Mouse (Mus musculus) kidney, adult 10 weeks (tissue): Measurements from ENCODE around the gene Efna4. TPM values are rescaled to one million over a fixed set of nuclear protein-coding genes. Genes with fewer than 3 reads are reported as not detected.

Experiments used
- polyA plus RNA-seq: library from polyadenylated mRNA; stranded (reverse); fragments of 350-450 nt; fragmentation: Illumina TruSeq; extraction: RNeasy Lipid Tissue Mini Kit (QIAGEN cat#74804); gene quantifications from one replicate; pipeline ENCODE4 v1.2.3, GENCODE M21; 2014; ENCODE audit warnings: low read depth, low replicate concordance

The Efna4 gene
- polyA plus RNA-seq: not detected

GRCm38 (mm10) chr3:89337721-89338578 is at the start of gene Efna4:
Gene Efna4, minus strand, starts transcription at chr3:89338028.

GRCm38 (mm10) chr3:89365153-89365485 is 27.3 kb upstream of the Efna4 start, which contains the start of gene Dcst1:
Gene Dcst1, minus strand, starts transcription at chr3:89365253.

GRCm38 (mm10) chr3:89361675-89362074 is 23.8 kb upstream of the Efna4 start, which contains the start of gene Dcst2:
Gene Dcst2, plus strand, starts transcription at chr3:89361975.

GRCm38 (mm10) chr3:89349869-89350501 is 12.2 kb upstream of the Efna4 start, which contains the start of gene Adam15:
Gene Adam15, minus strand, starts transcription at chr3:89349996.

GRCm38 (mm10) chr3:89322514-89323165 is 15.2 kb downstream of the Efna4 start, which contains the start of gene Efna3:
Gene Efna3, minus strand, starts transcription at chr3:89322965.

Other genes with a start within 250 kb of the Efna4 start
- 5.8 TPM for gene Rusc1, start 244.7 kb downstream of the Efna4 start, polyA plus RNA-seq
- not detected for gene Gm43738, start 236.9 kb downstream of the Efna4 start, polyA plus RNA-seq
- gene Fdps, start 236.1 kb downstream of the Efna4 start, polyA plus RNA-seq: 6.4 TPM
- gene Pklr, start 201.9 kb downstream of the Efna4 start, polyA plus RNA-seq: 10.3 TPM
- not detected for gene Hcn3, start 177.8 kb downstream of the Efna4 start, polyA plus RNA-seq
- 6.5 TPM for gene Clk2, start 173.2 kb downstream of the Efna4 start, polyA plus RNA-seq
- 7.7 TPM for gene Scamp3, start 160.6 kb downstream of the Efna4 start, polyA plus RNA-seq
- not detected for gene Fam189b, start 154.9 kb downstream of the Efna4 start, polyA plus RNA-seq
- 10.7 TPM for gene Gba, start 135.1 kb downstream of the Efna4 start, polyA plus RNA-seq
- gene Thbs3, start 122.8 kb downstream of the Efna4 start, polyA plus RNA-seq: 0.73 TPM
- 50.1 TPM for gene Mtx1, start 110.9 kb downstream of the Efna4 start, polyA plus RNA-seq
- gene Muc1, start 109.0 kb downstream of the Efna4 start, polyA plus RNA-seq: 9.3 TPM
- 27.7 TPM for gene Krtcap2, start 92.1 kb downstream of the Efna4 start, polyA plus RNA-seq
- not detected for gene Trim46, start 91.7 kb downstream of the Efna4 start, polyA plus RNA-seq
- not detected for gene Dpm3, start 78.7 kb downstream of the Efna4 start, polyA plus RNA-seq
- 10.2 TPM for gene Slc50a1, start 67.5 kb downstream of the Efna4 start, polyA plus RNA-seq
- gene Efna1, start 56.9 kb downstream of the Efna4 start, polyA plus RNA-seq: 8.2 TPM
- gene Efna3, start 15.1 kb downstream of the Efna4 start, polyA plus RNA-seq: not detected
- gene Adam15, start 12.0 kb upstream of the Efna4 start, polyA plus RNA-seq: 4.4 TPM
- gene Dcst2, start 23.9 kb upstream of the Efna4 start, polyA plus RNA-seq: not detected
- gene Dcst1, start 27.2 kb upstream of the Efna4 start, polyA plus RNA-seq: not detected
- 2.8 TPM for gene Zbtb7b, start 56.7 kb upstream of the Efna4 start, polyA plus RNA-seq
- 1.6 TPM for gene Lenep, start 64.8 kb upstream of the Efna4 start, polyA plus RNA-seq
- gene Flad1, start 73.8 kb upstream of the Efna4 start, polyA plus RNA-seq: 1.8 TPM
- 1.6 TPM for gene Cks1b, start 80.4 kb upstream of the Efna4 start, polyA plus RNA-seq
- gene Shc1, start 80.4 kb upstream of the Efna4 start, polyA plus RNA-seq: 16.6 TPM
- gene Pygo2, start 92.2 kb upstream of the Efna4 start, polyA plus RNA-seq: 5.3 TPM
- 12.9 TPM for gene Pbxip1, start 98.7 kb upstream of the Efna4 start, polyA plus RNA-seq
- gene Pmvk, start 116.5 kb upstream of the Efna4 start, polyA plus RNA-seq: not detected
- 1.3 TPM for gene Kcnn3, start 182.1 kb upstream of the Efna4 start, polyA plus RNA-seq